Mouse (Mus musculus): ENCODE measurements around the gene Olfr147. TPM values are rescaled to one million over a fixed set of nuclear protein-coding genes. Genes with fewer than 3 reads are reported as not detected.

Olfr147 gene
- polyA plus RNA-seq, 2 experiments = not detected

GRCm38 (mm10) chr9:38427026-38427425 is 25.5 kb downstream of the Olfr147 start:
- no peak for ATAC-seq (ENCODE audit: low FRiP score, low read depth)
- WGBS = 57% methylated on average over 1 of the region's 1 CpGs

GRCm38 (mm10) chr9:38429155-38429554 is 27.7 kb downstream of the Olfr147 start, which contains the start of gene Olfr901:
Gene Olfr901, plus strand, starts transcription at chr9:38429455.
- Histone ChIP-seq H3K27ac (replicated peaks; ENCODE audit: low read depth, low read length) (no peak within 1 kb of the TSS), H3K9ac (ENCODE audit: low read depth, low read length, severe bottlenecking) (no peak within 1 kb of the TSS), H3K4me3 (replicated peaks; ENCODE audit: low read length) (no peak within 1 kb of the TSS), H3K27me3 (ENCODE audit: control insufficient read depth, insufficient read depth, low read length) (no peaks in the 10 kb centered on the region), H3K9me3 (ENCODE audit: control insufficient read depth, low read length) (no peaks in the 10 kb centered on the region), H3K4me2 (replicated peaks; ENCODE audit: low read depth, low read length, severe bottlenecking) (no peak within 1 kb of the TSS), H3K4me1 (ENCODE audit: control insufficient read depth, insufficient read depth, low read length) (no peaks in the 10 kb centered on the region), H3K36me3 (ENCODE audit: control insufficient read depth, insufficient read depth, low read length) (no peaks in the 10 kb centered on the region)
- DNase-seq (ENCODE audit: low spot score) (no peak), ATAC-seq (ENCODE audit: low FRiP score, low read depth) (no peak)
- 80% methylated on average over 1 of the region's 1 CpGs for WGBS
- no peak for TF ChIP-seq POLR2A (IDR thresholded peaks at IDR 0.05; ENCODE audit: borderline replicate concordance, extremely low read depth, insufficient read depth, insufficient read length)

More at GRCm38 (mm10) chr9:38427026-38427425, 25.5 kb downstream of the Olfr147 start:
- Histone ChIP-seq H3K9me3 (ENCODE audit: control insufficient read depth, low read length) (no peaks in the 10 kb centered on the region), H3K4me3 (replicated peaks; ENCODE audit: low read length) (no peak overlapping the region), H3K9ac (ENCODE audit: low read depth, low read length, severe bottlenecking) (no peak overlapping the region), H3K27me3 (ENCODE audit: control insufficient read depth, insufficient read depth, low read length) (no peaks in the 10 kb centered on the region), H3K4me1 (ENCODE audit: control insufficient read depth, insufficient read depth, low read length) (no peaks in the 10 kb centered on the region), H3K27ac (replicated peaks; ENCODE audit: low read depth, low read length) (no peak overlapping the region), H3K36me3 (ENCODE audit: control insufficient read depth, insufficient read depth, low read length) (no peaks in the 10 kb centered on the region), H3K4me2 (replicated peaks; ENCODE audit: low read depth, low read length, severe bottlenecking) (no peak overlapping the region)
- TF ChIP-seq POLR2A (IDR thresholded peaks at IDR 0.05; ENCODE audit: borderline replicate concordance, extremely low read depth, insufficient read depth, insufficient read length) = no peak
- no peak for DNase-seq (ENCODE audit: low spot score)

- DNase-seq (ENCODE audit: low spot score) (no peak), ATAC-seq (ENCODE audit: low FRiP score, low read depth) (no peak)
- H3K27ac ChIP-seq (replicated peaks; ENCODE audit: low read depth, low read length) = no peak within 1 kb of the TSS
- H3K4me3 ChIP-seq (replicated peaks; ENCODE audit: low read length) = no peak within 1 kb of the TSS
- no peak within 1 kb of the TSS for H3K4me2 ChIP-seq (replicated peaks; ENCODE audit: low read depth, low read length, severe bottlenecking)
- no peaks in the 10 kb centered on the region for H3K27me3 ChIP-seq (ENCODE audit: control insufficient read depth, insufficient read depth, low read length)
- WGBS = 90% methylated on average over 5 of the region's 5 CpGs
- no peak within 1 kb of the TSS for H3K9ac ChIP-seq (ENCODE audit: low read depth, low read length, severe bottlenecking)
- H3K4me1 ChIP-seq (ENCODE audit: control insufficient read depth, insufficient read depth, low read length) = no peaks in the 10 kb centered on the region
- TF ChIP-seq POLR2A (IDR thresholded peaks at IDR 0.05; ENCODE audit: borderline replicate concordance, extremely low read depth, insufficient read depth, insufficient read length) = no peak
- no peaks in the 10 kb centered on the region for H3K36me3 ChIP-seq (ENCODE audit: control insufficient read depth, insufficient read depth, low read length)
- no peaks in the 10 kb centered on the region for H3K9me3 ChIP-seq (ENCODE audit: control insufficient read depth, low read length)
Measured at GRCm38 (mm10) chr9:38447352-38447751, 45.9 kb downstream of the Olfr147 start, which contains the start of gene Olfr902. Gene Olfr902, plus strand, starts transcription at chr9:38447652.

Other genes with a start within 250 kb of the Olfr147 start
- gene Olfr891, start 220.9 kb upstream of the Olfr147 start, polyA plus RNA-seq (2012; rRNA removed) = not detected in 2 replicates
- gene Olfr891, start 220.9 kb upstream of the Olfr147 start, polyA plus RNA-seq (2014; fragmentation: Nextera tagmentation; extraction: Ambion mirVana) = not detected in 2 replicates
- gene Olfr893, start 193.3 kb upstream of the Olfr147 start, polyA plus RNA-seq (2012; rRNA removed) = 0.19 and 0.27 TPM in 2 replicates
- 0.25 TPM in 1 of 2 replicates, not detected in the other for gene Olfr893, start 193.3 kb upstream of the Olfr147 start, polyA plus RNA-seq (2014; fragmentation: Nextera tagmentation; extraction: Ambion mirVana)
- gene Olfr894, start 183.6 kb upstream of the Olfr147 start, polyA plus RNA-seq (2012; rRNA removed) = 0.01 TPM in 1 of 2 replicates, not detected in the other
- not detected in 2 replicates for gene Olfr894, start 183.6 kb upstream of the Olfr147 start, polyA plus RNA-seq (2014; fragmentation: Nextera tagmentation; extraction: Ambion mirVana)
- gene Olfr143, start 148.9 kb upstream of the Olfr147 start, polyA plus RNA-seq (2012; rRNA removed) = 0.03 and 0.04 TPM in 2 replicates
- gene Olfr143, start 148.9 kb upstream of the Olfr147 start, polyA plus RNA-seq (2014; fragmentation: Nextera tagmentation; extraction: Ambion mirVana) = not detected in 2 replicates
- gene Olfr895, start 133.8 kb upstream of the Olfr147 start, polyA plus RNA-seq (2012; rRNA removed) = 0.09 TPM in 1 of 2 replicates, not detected in the other
- not detected in 2 replicates for gene Olfr895, start 133.8 kb upstream of the Olfr147 start, polyA plus RNA-seq (2014; fragmentation: Nextera tagmentation; extraction: Ambion mirVana)
- not detected in 2 replicates for gene Olfr896-ps1, start 110.6 kb upstream of the Olfr147 start, polyA plus RNA-seq (2012; rRNA removed)
- not detected in 2 replicates for gene Olfr896-ps1, start 110.6 kb upstream of the Olfr147 start, polyA plus RNA-seq (2014; fragmentation: Nextera tagmentation; extraction: Ambion mirVana)
- not detected in 2 replicates for gene Olfr25, start 72.6 kb upstream of the Olfr147 start, polyA plus RNA-seq (2012; rRNA removed)
- not detected in 2 replicates for gene Olfr25, start 72.6 kb upstream of the Olfr147 start, polyA plus RNA-seq (2014; fragmentation: Nextera tagmentation; extraction: Ambion mirVana)
- not detected in 2 replicates for gene Olfr898, start 53.3 kb upstream of the Olfr147 start, polyA plus RNA-seq (2012; rRNA removed)
- gene Olfr898, start 53.3 kb upstream of the Olfr147 start, polyA plus RNA-seq (2014; fragmentation: Nextera tagmentation; extraction: Ambion mirVana) = not detected in 2 replicates
- not detected in 2 replicates for gene Olfr250, start 34.8 kb upstream of the Olfr147 start, polyA plus RNA-seq (2012; rRNA removed)
- gene Olfr250, start 34.8 kb upstream of the Olfr147 start, polyA plus RNA-seq (2014; fragmentation: Nextera tagmentation; extraction: Ambion mirVana) = not detected in 2 replicates
- not detected in 2 replicates for gene Olfr251, start 24.6 kb upstream of the Olfr147 start, polyA plus RNA-seq (2012; rRNA removed)
- gene Olfr251, start 24.6 kb upstream of the Olfr147 start, polyA plus RNA-seq (2014; fragmentation: Nextera tagmentation; extraction: Ambion mirVana) = not detected in 2 replicates
- gene Olfr901, start 27.8 kb downstream of the Olfr147 start, polyA plus RNA-seq (2012; rRNA removed) = not detected in 2 replicates
- not detected in 2 replicates for gene Olfr901, start 27.8 kb downstream of the Olfr147 start, polyA plus RNA-seq (2014; fragmentation: Nextera tagmentation; extraction: Ambion mirVana)
- gene Olfr902, start 46.0 kb downstream of the Olfr147 start, polyA plus RNA-seq (2012; rRNA removed) = not detected in 2 replicates
- gene Olfr902, start 46.0 kb downstream of the Olfr147 start, polyA plus RNA-seq (2014; fragmentation: Nextera tagmentation; extraction: Ambion mirVana) = not detected in 2 replicates
- gene Olfr904, start 61.4 kb downstream of the Olfr147 start, polyA plus RNA-seq (2012; rRNA removed) = not detected in 2 replicates
- not detected in 2 replicates for gene Olfr904, start 61.4 kb downstream of the Olfr147 start, polyA plus RNA-seq (2014; fragmentation: Nextera tagmentation; extraction: Ambion mirVana)
- not detected in 2 replicates for gene Olfr905, start 69.4 kb downstream of the Olfr147 start, polyA plus RNA-seq (2012; rRNA removed)
- gene Olfr905, start 69.4 kb downstream of the Olfr147 start, polyA plus RNA-seq (2014; fragmentation: Nextera tagmentation; extraction: Ambion mirVana) = not detected in 2 replicates
- gene Olfr906, start 85.4 kb downstream of the Olfr147 start, polyA plus RNA-seq (2012; rRNA removed) = not detected in 2 replicates
- not detected in 2 replicates for gene Olfr906, start 85.4 kb downstream of the Olfr147 start, polyA plus RNA-seq (2014; fragmentation: Nextera tagmentation; extraction: Ambion mirVana)
- gene Olfr907, start 94.1 kb downstream of the Olfr147 start, polyA plus RNA-seq (2012; rRNA removed) = not detected in 2 replicates
- gene Olfr907, start 94.1 kb downstream of the Olfr147 start, polyA plus RNA-seq (2014; fragmentation: Nextera tagmentation; extraction: Ambion mirVana) = not detected in 2 replicates
- gene Olfr911-ps1, start 119.9 kb downstream of the Olfr147 start, polyA plus RNA-seq (2012; rRNA removed) = not detected in 2 replicates
- not detected in 2 replicates for gene Olfr911-ps1, start 119.9 kb downstream of the Olfr147 start, polyA plus RNA-seq (2014; fragmentation: Nextera tagmentation; extraction: Ambion mirVana)
- gene Olfr910, start 136.2 kb downstream of the Olfr147 start, polyA plus RNA-seq (2012; rRNA removed) = not detected in 2 replicates
- not detected in 2 replicates for gene Olfr910, start 136.2 kb downstream of the Olfr147 start, polyA plus RNA-seq (2014; fragmentation: Nextera tagmentation; extraction: Ambion mirVana)
- not detected in 2 replicates for gene Olfr912, start 178.5 kb downstream of the Olfr147 start, polyA plus RNA-seq (2012; rRNA removed)
- gene Olfr912, start 178.5 kb downstream of the Olfr147 start, polyA plus RNA-seq (2014; fragmentation: Nextera tagmentation; extraction: Ambion mirVana) = not detected in 2 replicates
- gene Olfr913, start 191.1 kb downstream of the Olfr147 start, polyA plus RNA-seq (2012; rRNA removed) = not detected in 2 replicates
- not detected in 2 replicates for gene Olfr913, start 191.1 kb downstream of the Olfr147 start, polyA plus RNA-seq (2014; fragmentation: Nextera tagmentation; extraction: Ambion mirVana)
- gene Olfr914, start 203.4 kb downstream of the Olfr147 start, polyA plus RNA-seq (2012; rRNA removed) = not detected in 2 replicates
- not detected in 2 replicates for gene Olfr914, start 203.4 kb downstream of the Olfr147 start, polyA plus RNA-seq (2014; fragmentation: Nextera tagmentation; extraction: Ambion mirVana)

Data from limb, embryonic 14.5 days (tissue).